Mouse (Mus musculus): Measurements from ENCODE around the gene Mtor. TPM values are rescaled to one million over a fixed set of nuclear protein-coding genes. Genes with fewer than 3 reads are reported as not detected.

The Mtor gene
- total RNA-seq (2021) = 10 to 100 TPM; 84.3 to 87.9 TPM
- long read RNA-seq, experiment 1, full-length matches to known transcripts = 6 of 20 reads
- long read RNA-seq, experiment 1, partial matches to known transcripts = 13 of 20 reads
- long read RNA-seq, experiment 1, other reads (novel, unspliced or antisense) = 1 of 20 reads
- long read RNA-seq, experiment 2, transcript Mtor-201 (5 exons, 1,003 nt) = major isoform, 9 of 35 reads
- long read RNA-seq, experiment 2, partial matches to known transcripts = 23 of 35 reads
- long read RNA-seq, experiment 2, other reads (novel, unspliced or antisense) = 3 of 35 reads

GRCm38 (mm10) chr4:148448179-148448852, at the start of gene Mtor:
Mtor (plus strand) TSS chr4:148448611.
- peak; percentile 81 to 82 for DNase-seq (ENCODE audit: low spot score in 2 of 2)

GRCm38 (mm10) chr4:148399437-148400094, 48.8 kb upstream of the Mtor start:
- no peak for DNase-seq (ENCODE audit: low spot score in 2 of 2)

DNA sequence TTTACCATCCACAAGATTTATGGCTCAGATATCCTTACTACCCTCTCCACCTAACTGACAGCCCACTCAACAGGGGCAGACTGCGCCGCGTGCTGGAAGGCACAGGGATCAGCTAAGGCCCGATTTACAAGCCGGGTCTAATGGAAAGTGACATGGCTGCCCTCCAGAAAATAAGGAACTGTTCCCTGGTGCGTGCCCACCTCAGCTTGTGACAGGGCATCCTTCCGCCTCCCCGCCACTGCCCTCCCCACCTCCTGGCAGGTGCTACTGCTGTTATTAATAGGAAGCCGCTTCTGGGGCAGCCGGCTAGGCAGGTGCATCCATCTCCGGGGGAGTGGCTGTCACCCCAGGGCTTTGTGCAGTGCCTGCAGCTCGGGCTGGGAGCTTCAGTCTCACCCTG, 45.0 kb upstream of the Mtor start:
- DNase-seq (ENCODE audit: low spot score in 2 of 2) = no peak

DNA sequence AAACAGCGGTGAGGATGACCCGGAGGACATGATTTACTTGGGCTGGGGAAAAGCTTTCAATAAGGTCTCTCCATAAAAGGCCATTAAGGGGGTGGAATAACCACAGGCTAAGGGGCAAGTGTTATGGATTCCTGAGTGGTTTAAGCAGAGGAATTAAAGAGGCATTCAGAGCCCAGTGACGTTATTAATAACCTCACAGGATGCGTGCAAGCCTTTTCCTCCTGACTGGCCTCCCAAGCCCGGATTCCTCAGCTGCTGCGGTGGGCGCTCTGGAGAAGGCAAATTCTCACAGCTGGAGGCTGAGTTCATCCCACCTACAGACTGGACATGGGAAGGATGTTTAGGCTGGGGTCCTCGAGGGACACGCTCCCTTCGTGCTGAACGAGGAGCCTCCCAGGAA, 43.7 kb upstream of the Mtor start:
- no peak for DNase-seq (ENCODE audit: low spot score in 2 of 2)

- DNase-seq (ENCODE audit: low spot score in 2 of 2) = no peak
These were observed 43.1 kb upstream of the Mtor start for GRCm38 (mm10) chr4:148405255-148405788.

GRCm38 (mm10) chr4:148408256-148408975, 40.0 kb upstream of the Mtor start:
- DNase-seq (ENCODE audit: low spot score in 2 of 2) = no peak

GRCm38 (mm10) chr4:148415575-148415974, 32.8 kb upstream of the Mtor start:
- DNase-seq (ENCODE audit: low spot score in 2 of 2) = no peak

DNA sequence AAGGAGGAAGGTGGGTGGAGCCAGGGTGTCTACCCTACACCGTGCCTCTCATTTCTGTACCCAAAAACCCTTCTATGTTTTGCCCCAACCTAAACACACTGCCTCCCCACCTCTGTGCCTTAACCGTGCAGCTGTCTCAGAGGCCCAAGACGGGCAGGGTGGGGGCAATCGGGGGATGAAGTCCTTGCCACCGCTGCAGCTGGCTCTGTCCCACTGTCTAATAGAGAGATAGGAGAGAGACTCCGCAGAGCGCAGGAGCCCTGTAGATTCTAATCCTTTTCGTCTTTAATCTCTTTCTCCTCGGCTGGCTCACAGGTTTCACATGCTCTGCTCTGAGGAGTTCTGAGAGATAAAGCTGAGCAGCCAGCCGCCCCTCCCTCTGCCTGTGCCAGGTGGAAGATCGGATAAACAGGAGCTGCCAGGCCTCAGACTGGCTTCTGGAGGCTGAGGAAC, 31.3 kb upstream of the Mtor start:
- DNase-seq (ENCODE audit: low spot score in 2 of 2) = no peak

DNA sequence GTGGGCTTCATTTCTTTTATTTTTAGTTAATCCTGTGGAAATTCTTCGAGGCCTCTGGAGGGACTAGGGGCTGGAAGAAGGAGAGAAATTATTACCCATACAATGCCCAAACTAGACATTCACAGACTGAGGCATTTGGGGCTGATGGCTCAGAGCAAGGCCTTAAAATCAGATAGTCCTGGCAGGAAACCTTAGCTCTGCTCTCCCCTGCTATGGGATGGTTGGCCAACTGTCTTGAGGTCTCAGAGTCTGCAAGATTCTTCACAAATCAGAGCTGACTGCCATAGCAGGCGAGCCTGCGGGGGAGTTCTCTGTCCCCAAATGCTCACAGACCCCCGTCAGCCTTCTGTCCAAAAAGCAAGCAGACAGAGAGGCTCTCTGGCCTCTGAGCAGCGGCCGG, 30.9 kb upstream of the Mtor start:
- no peak for DNase-seq (ENCODE audit: low spot score in 2 of 2)

DNA sequence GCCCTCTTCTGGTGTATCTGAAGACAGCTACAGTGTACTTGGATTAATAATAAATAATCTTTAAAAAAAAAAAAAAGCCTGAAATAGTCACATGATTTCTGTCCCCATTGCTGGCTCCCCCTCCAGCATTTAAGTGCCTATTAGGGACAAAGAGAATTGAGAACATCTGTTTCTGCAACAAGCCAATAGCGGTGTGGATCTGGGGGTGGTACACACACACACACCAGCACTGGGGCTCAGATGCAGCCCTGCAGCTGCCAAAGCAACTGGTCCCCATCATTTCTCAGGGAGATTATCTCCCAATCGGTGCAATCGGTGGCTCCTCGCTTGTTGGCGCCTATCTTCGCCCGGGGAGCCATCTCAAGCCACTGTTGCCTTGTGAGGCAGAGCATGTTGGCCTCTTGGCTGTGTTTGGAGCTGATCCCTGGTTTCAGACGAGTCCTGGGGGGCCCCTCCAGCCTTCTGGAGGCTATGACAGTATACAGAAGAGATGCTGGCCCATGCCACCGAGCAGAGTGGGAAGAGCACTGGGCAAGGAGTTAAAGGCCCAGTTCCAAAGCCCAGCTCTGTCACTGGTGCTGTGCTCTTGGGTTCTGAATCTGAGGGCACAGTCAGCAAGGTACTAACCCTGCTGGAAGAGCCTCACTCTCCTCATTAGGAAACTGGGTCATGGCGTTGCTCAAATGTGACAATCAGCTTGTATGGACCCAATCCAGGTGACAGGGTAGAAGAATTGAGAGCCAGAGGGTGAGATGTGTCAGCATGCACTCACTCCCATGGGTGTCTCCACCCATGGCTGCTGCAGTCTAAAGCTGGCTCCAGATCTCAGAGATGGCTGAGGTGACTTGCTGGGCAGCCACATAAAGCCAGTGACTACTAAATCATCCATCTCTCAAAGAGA, 21.2 kb upstream of the Mtor start:
- no peak for DNase-seq (ENCODE audit: low spot score in 2 of 2)

GRCm38 (mm10) chr4:148428544-148428943, 19.9 kb upstream of the Mtor start:
- no peak for DNase-seq (ENCODE audit: low spot score in 2 of 2)

DNA sequence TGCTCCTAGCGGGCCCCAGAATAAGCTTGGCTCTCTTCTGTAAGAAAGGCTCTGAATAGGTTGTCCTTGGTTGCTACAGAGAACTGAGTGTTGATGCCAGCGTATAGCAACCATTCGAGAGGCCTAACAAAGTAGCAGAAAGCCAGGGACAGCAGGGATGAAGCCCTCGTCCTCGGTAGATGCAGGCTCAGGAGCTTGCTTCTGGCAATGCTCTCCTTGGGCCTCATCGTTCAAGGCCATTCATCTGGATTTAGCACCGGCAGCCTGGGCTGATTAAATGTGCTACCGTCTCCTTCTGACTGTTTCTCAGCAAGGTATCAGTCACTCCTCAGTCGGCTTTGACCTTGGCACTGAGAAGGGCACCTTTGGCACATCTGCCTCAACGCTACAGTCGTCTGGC, 19.3 kb upstream of the Mtor start:
- DNase-seq (ENCODE audit: low spot score in 2 of 2) = no peak

DNA sequence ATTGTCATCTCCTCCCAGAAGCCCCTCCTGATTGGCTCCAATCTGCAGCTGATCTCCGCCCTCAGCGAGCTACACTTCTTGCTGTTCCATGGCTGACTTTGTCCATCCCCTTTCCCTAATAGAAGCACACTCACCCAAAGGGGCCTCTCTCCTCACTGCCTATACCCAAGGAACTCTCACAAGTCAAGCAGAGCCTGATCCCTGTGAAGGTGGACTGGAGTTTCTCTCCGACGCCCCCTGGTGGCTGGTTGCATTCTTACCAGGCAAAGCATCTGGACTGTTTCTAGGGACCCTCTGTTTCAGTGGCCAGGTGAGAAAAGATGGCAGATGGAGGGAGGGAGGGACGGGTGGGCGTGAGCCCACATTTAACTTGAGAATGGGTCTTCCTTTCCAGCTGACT, 18.7 kb upstream of the Mtor start:
- peak; percentile 61 to 75 for DNase-seq (ENCODE audit: low spot score in 2 of 2)

GRCm38 (mm10) chr4:148430880-148431519, 17.4 kb upstream of the Mtor start:
- no peak for DNase-seq (ENCODE audit: low spot score in 2 of 2)

DNA sequence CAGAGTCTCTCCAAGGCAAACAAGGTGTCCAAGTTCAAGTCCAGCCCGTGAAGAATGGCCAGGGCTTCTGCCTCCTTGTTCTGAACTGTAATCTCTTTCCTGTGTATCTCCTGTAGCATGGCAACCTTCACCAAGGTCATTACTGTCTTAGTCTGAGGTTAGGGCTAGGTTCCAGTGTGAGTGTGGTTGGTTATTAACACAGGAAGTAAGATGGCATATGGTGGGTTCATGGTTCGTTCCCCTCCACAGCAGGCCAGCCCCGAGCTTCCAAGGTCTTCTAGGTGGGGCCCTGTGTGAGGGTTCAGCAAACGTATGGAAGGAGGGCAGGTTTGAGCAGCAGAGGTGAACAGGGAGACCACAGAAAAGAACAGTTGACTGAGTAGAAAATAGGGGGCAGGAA, 15.9 kb upstream of the Mtor start:
- DNase-seq (ENCODE audit: low spot score in 2 of 2) = no peak

DNA sequence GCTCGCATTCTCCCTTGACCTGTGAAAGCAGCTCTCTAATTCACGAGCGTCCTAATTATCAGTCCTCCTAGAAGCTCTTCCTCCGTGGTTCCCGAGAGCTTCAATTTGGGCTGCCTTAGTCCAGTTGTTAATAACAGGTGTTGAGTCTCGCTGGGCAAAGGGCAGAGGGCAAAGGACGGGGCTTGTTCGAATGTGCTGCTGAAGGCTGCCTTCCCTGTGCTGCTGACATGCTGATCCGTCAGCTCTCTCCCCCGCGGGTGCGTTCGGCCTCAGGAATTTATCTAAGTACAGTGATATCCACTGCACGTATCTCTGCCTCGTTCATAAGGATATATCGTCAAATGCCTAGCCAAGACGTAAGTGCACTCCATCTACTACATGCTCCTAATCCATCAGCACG, 15.1 kb upstream of the Mtor start:
- no peak for DNase-seq (ENCODE audit: low spot score in 2 of 2)

DNA sequence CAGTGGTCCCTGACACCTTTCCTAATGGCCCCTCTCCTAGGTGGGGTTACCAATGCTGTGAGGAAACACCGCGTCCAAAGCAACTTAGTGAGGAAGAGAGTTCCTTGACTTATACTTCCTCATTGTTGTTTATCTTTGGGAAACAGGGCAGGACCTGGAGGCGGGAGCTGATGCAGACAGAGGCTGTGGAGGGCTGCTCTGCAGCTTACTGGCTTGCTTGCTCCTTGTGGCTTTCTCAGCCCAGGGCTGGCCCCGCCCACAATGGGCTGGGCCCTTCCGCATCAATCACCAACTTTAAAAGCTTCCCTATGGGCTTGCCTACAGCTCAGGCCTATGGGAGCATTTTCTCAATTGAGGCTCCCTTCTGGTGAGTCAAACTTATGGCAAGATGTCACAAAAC, 14.6 kb upstream of the Mtor start:
- no peak for DNase-seq (ENCODE audit: low spot score in 2 of 2)

DNA sequence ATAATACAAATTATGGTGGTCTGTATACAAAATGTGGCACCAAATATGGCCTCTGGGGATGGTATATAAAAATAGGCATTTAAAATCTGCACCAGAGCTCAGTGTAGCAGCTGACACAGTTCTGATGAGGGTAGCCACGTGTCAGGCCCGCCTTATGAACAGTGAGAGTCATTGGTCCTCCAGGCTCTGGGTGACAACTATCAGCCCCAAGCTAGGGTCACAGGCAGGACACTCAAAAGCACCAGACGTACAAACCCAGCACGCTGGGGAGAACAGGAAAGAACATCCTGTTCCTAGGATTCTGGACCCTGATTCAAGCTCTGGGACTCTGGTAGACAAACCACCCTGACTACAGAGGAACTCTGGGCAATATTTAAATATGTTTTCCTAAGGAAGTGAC, 13.9 kb upstream of the Mtor start:
- DNase-seq (ENCODE audit: low spot score in 2 of 2) = no peak

GRCm38 (mm10) chr4:148435106-148435505, 13.3 kb upstream of the Mtor start:
- no peak for DNase-seq (ENCODE audit: low spot score in 2 of 2)
